Mouse (Mus musculus): ENCODE data around the gene Scarf1.

GRCm38 (mm10) chr11:75535106-75535795, 21.9 kb downstream of the Scarf1 start:
- no peak for TF ChIP-seq CTCF (IDR thresholded peaks at IDR 0.05; ENCODE audit: low read depth)
- no peak for TF ChIP-seq EP300 (IDR thresholded peaks at IDR 0.05; ENCODE audit: low read depth)

Data from heart, postnatal 0 days (tissue).